Mouse (Mus musculus) midbrain, embryonic 14.5 days (tissue): ENCODE results near the gene Rab3il1. TPM values are rescaled to one million over a fixed set of nuclear protein-coding genes. Genes with fewer than 3 reads are reported as not detected.
A peak's percentile ranks its signal among the peaks of the same experiment; 100 is the strongest.

Experiments used
- ATAC-seq: fragments of 200-750 bp; cut with Nextera tagmentation; 2 replicates; pipeline ENCODE4 v1.8.0; 2017; ENCODE audit warnings: moderate number of reproducible peaks, moderate library complexity; ENCODE audit not compliant: low FRiP score, low TSS enrichment
- DNase-seq: peaks from one replicate; pipeline ENCODE4 v3.0.0-alpha.2; 2015
- H3K27ac ChIP-seq: fragments of 300-500 bp; sonication (generic); replicated peaks from 2 replicates; pipeline ENCODE4 v1.5.1; 2014; ENCODE audit warnings: mild to moderate bottlenecking, low read depth, low read length, moderate library complexity
- H3K27me3 ChIP-seq: fragments of 300-500 bp; sonication (generic); 2 replicates; pipeline ENCODE4 v1.6.1; 2014; ENCODE audit warnings: low read length, control low read depth, mixed read lengths; ENCODE audit not compliant: control insufficient read depth, insufficient read depth
- H3K36me3 ChIP-seq: fragments of 300-500 bp; sonication (generic); 2 replicates; pipeline ENCODE4 v1.6.1; 2014; ENCODE audit warnings: low read length, control low read depth; ENCODE audit not compliant: control insufficient read depth, insufficient read depth
- H3K4me1 ChIP-seq: fragments of 300-500 bp; sonication (generic); 2 replicates; pipeline ENCODE4 v1.6.1; 2014; ENCODE audit warnings: mild to moderate bottlenecking, antibody characterized with exemption, low read length, control low read depth; ENCODE audit not compliant: control insufficient read depth, insufficient read depth
- H3K4me2 ChIP-seq: fragments of 300-500 bp; sonication (generic); 2 replicates; pipeline ENCODE4 v1.6.1; 2014; ENCODE audit warnings: mild to moderate bottlenecking, low read length, moderate library complexity
- H3K4me3 ChIP-seq: fragments of 300-500 bp; sonication (generic); replicated peaks from 2 replicates; pipeline ENCODE4 v1.5.1; 2014; ENCODE audit warnings: low read depth, low read length
- H3K9ac ChIP-seq: fragments of 300-500 bp; sonication (generic); replicated peaks from 2 replicates; pipeline ENCODE4 v1.6.1; 2014; ENCODE audit warnings: mild to moderate bottlenecking, low read length, moderate library complexity
- H3K9me3 ChIP-seq: fragments of 300-500 bp; sonication (generic); 2 replicates; pipeline ENCODE4 v1.6.1; 2016; ENCODE audit warnings: low read length, control low read depth, mixed read lengths; ENCODE audit not compliant: control insufficient read depth
- WGBS: fragments of 180-500 bp; shearing (Covaris S2); extraction: QIAGEN DNeasy Blood & Tissue Kit; methylation state at CpG from one replicate; pipeline ENCODE4 v1.1.7; 2014; 5-methylcytosine and 5-hydroxymethylcytosine counted together
- polyA plus RNA-seq: library from polyadenylated mRNA; unstranded; fragments of >200 nt; fragmentation: Nextera tagmentation; extraction: Ambion mirVana; gene quantifications from 2 replicates; pipeline ENCODE4 v1.2.1, GENCODE M21; 2014

Gene Rab3il1
- polyA plus RNA-seq, 1 experiment from 2014 or later, result 19.2 TPM

- no peak for DNase-seq
- Histone ChIP-seq H3K4me3 (no peak overlapping the region), H3K36me3 (peaks cover 54% of the 10 kb centered on the region), H3K9me3 (no peaks in the 10 kb centered on the region), H3K4me1 (no peaks in the 10 kb centered on the region), H3K27me3 (no peaks in the 10 kb centered on the region), H3K27ac (0 out of 2 replicates have a peak overlapping the region, but pooled peaks have one; percentile 10), H3K9ac (no peak overlapping the region), H3K4me2 (no peak overlapping the region)
- no peak for ATAC-seq
- WGBS, result 92% methylated on average over 2 of the region's 2 CpGs
These were observed 60.2 kb downstream of the Rab3il1 start for GRCm38 (mm10) chr19:10061624-10062023.

GRCm38 (mm10) chr19:10062292-10062691 lies 60.8 kb downstream of the Rab3il1 start:
- ATAC-seq (no peak), DNase-seq (no peak)
- WGBS, result 91% methylated on average over 8 of the region's 8 CpGs
- Histone ChIP-seq H3K4me1 (no peaks in the 10 kb centered on the region), H3K27ac (no peak overlapping the region), H3K4me2 (no peak overlapping the region), H3K27me3 (no peaks in the 10 kb centered on the region), H3K4me3 (no peak overlapping the region), H3K36me3 (peaks cover 60% of the 10 kb centered on the region), H3K9me3 (no peaks in the 10 kb centered on the region), H3K9ac (no peak overlapping the region)

GRCm38 (mm10) chr19:10062862-10063261 lies 61.4 kb downstream of the Rab3il1 start:
- H3K9ac ChIP-seq, result no peak overlapping the region
- H3K27ac ChIP-seq, result no peak overlapping the region
- no peak overlapping the region for H3K4me2 ChIP-seq
- no peak overlapping the region for H3K4me3 ChIP-seq
- H3K9me3 ChIP-seq, result no peaks in the 10 kb centered on the region
- H3K4me1 ChIP-seq, result no peaks in the 10 kb centered on the region
- no peak for ATAC-seq
- no peaks in the 10 kb centered on the region for H3K27me3 ChIP-seq
- DNase-seq, result no peak
- WGBS, result 95% methylated on average over 5 of the region's 5 CpGs
- H3K36me3 ChIP-seq, result peaks cover 66% of the 10 kb centered on the region

GRCm38 (mm10) chr19:10064173-10065012 lies 62.9 kb downstream of the Rab3il1 start:
- no peak for DNase-seq
- WGBS, result 85% methylated on average over 10 of the region's 10 CpGs
- no peak overlapping the region for H3K27ac ChIP-seq
- H3K4me3 ChIP-seq, result no peak overlapping the region
- H3K9me3 ChIP-seq, result no peaks in the 10 kb centered on the region
- H3K9ac ChIP-seq, result no peak overlapping the region
- H3K36me3 ChIP-seq, result peaks cover 81% of the 10 kb centered on the region
- H3K4me1 ChIP-seq, result no peaks in the 10 kb centered on the region
- H3K4me2 ChIP-seq, result no peak overlapping the region
- H3K27me3 ChIP-seq, result no peaks in the 10 kb centered on the region
- ATAC-seq, result no peak; the same call in 1 of the 2 replicates

- Histone ChIP-seq H3K27me3 (no peaks in the 10 kb centered on the region), H3K4me3 (no peak overlapping the region), H3K4me1 (no peaks in the 10 kb centered on the region), H3K27ac (no peak overlapping the region), H3K36me3 (peaks cover 94% of the 10 kb centered on the region), H3K4me2 (no peak overlapping the region), H3K9ac (no peak overlapping the region), H3K9me3 (no peaks in the 10 kb centered on the region)
- ATAC-seq (no peak), DNase-seq (no peak)
- WGBS, result 96% methylated on average over 5 of the region's 5 CpGs
These were observed 64.2 kb downstream of the Rab3il1 start for GRCm38 (mm10) chr19:10065465-10066188.

GRCm38 (mm10) chr19:10066189-10066500 lies 64.7 kb downstream of the Rab3il1 start:
- 96% methylated on average over 4 of the region's 4 CpGs for WGBS
- no peak overlapping the region for H3K4me3 ChIP-seq
- no peaks in the 10 kb centered on the region for H3K9me3 ChIP-seq
- ATAC-seq, result no peak
- H3K36me3 ChIP-seq, result peaks cover 98% of the 10 kb centered on the region
- H3K4me1 ChIP-seq, result no peaks in the 10 kb centered on the region
- no peak overlapping the region for H3K9ac ChIP-seq
- no peak overlapping the region for H3K4me2 ChIP-seq
- H3K27me3 ChIP-seq, result no peaks in the 10 kb centered on the region
- no peak overlapping the region for H3K27ac ChIP-seq
- no peak for DNase-seq

GRCm38 (mm10) chr19:10066502-10066901 lies 65.0 kb downstream of the Rab3il1 start:
- H3K27me3 ChIP-seq, result no peaks in the 10 kb centered on the region
- WGBS, result 96% methylated on average over 3 of the region's 3 CpGs
- no peak overlapping the region for H3K4me2 ChIP-seq
- H3K9ac ChIP-seq, result no peak overlapping the region
- ATAC-seq (no peak), DNase-seq (no peak)
- H3K36me3 ChIP-seq, result peaks cover 100% of the 10 kb centered on the region
- H3K27ac ChIP-seq, result no peak overlapping the region
- H3K4me1 ChIP-seq, result no peaks in the 10 kb centered on the region
- no peak overlapping the region for H3K4me3 ChIP-seq
- no peaks in the 10 kb centered on the region for H3K9me3 ChIP-seq

GRCm38 (mm10) chr19:10067701-10068100 lies 66.2 kb downstream of the Rab3il1 start:
- Histone ChIP-seq H3K4me2 (no peak overlapping the region), H3K9ac (no peak overlapping the region), H3K27ac (no peak overlapping the region), H3K4me1 (no peaks in the 10 kb centered on the region), H3K4me3 (no peak overlapping the region), H3K9me3 (no peaks in the 10 kb centered on the region), H3K27me3 (no peaks in the 10 kb centered on the region), H3K36me3 (peaks cover 97% of the 10 kb centered on the region)
- ATAC-seq, result no peak
- DNase-seq, result peak; percentile 65
- 81% methylated on average over 7 of the region's 7 CpGs for WGBS
